Mouse (Mus musculus): ENCODE data around the gene Tube1. TPM values are rescaled to one million over a fixed set of nuclear protein-coding genes. Genes with fewer than 3 reads are reported as not detected.
A peak's percentile ranks its signal among the peaks of the same experiment; 100 is the strongest.

Gene Tube1
- polyA plus RNA-seq, 1 experiment from 2014 or later: 1.8 TPM

DNA sequence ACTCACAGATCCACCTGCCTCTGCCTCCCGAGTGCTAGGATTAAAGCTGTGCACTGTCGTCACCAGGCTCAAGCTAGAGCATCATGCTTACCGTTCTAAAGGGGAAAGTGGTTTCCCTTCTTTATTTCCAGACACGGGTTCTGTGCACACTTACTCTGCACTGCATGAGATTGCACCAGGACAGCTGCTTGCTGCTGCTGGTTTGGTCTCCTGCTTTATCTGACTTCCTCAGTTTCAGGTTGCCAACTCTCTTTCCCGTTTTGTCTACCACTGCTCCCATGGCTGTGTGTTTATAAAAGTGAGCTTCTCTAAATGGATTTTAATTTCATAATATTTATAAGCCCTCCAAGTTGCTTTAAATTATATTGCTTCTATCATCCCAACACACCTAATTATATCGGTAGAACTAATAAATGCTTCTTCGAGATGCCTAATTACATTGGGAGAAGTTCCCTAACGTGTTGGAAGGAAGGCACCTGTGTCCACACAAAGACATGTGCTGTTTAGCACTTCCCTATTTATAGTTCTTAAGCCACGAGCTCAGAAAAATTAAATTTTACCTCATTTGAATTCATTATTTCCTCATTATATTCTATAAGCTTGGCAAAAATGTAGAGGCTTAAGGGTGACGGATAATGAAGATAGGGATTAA is 24.8 kb upstream of the Tube1 start:
- Histone ChIP-seq H3K9me3 (ENCODE audit: low read length) (no peaks in the 10 kb centered on the region), H3K4me3 (ENCODE audit: low read depth, low read length) (no peak overlapping the region), H3K27ac (ENCODE audit: low read length) (no peak overlapping the region), H3K4me1 (ENCODE audit: insufficient read depth, low read depth, low read length) (no peaks in the 10 kb centered on the region), H3K36me3 (ENCODE audit: insufficient read depth, low read length) (peaks cover 8% of the 10 kb centered on the region; the same call in 1 of the 2 replicates), H3K4me2 (replicated peaks; ENCODE audit: low read depth, low read length) (no peak overlapping the region), H3K27me3 (replicated peaks; ENCODE audit: insufficient read depth, low read length) (no peaks in the 10 kb centered on the region), H3K9ac (replicated peaks; ENCODE audit: low read depth) (no peak overlapping the region)
- ATAC-seq (no peak), DNase-seq (ENCODE audit: low spot score) (no peak)
- TF ChIP-seq EP300 (IDR thresholded peaks at IDR 0.05): no peak
- TF ChIP-seq CTCF (IDR thresholded peaks at IDR 0.05): no peak
- WGBS: 56% methylated on average over 10 of the region's 10 CpGs

GRCm38 (mm10) chr10:39109489-39109874 is 24.3 kb upstream of the Tube1 start:
- H3K36me3 ChIP-seq (ENCODE audit: insufficient read depth, low read length): peaks cover 8% of the 10 kb centered on the region; the same call in 1 of the 2 replicates
- H3K27me3 ChIP-seq (replicated peaks; ENCODE audit: insufficient read depth, low read length): no peaks in the 10 kb centered on the region
- DNase-seq (ENCODE audit: low spot score): no peak
- no peak overlapping the region for H3K27ac ChIP-seq (ENCODE audit: low read length)
- TF ChIP-seq EP300 (IDR thresholded peaks at IDR 0.05) (no peak), CTCF (IDR thresholded peaks at IDR 0.05) (no peak)
- no peak overlapping the region for H3K4me3 ChIP-seq (ENCODE audit: low read depth, low read length)
- H3K4me2 ChIP-seq (replicated peaks; ENCODE audit: low read depth, low read length): no peak overlapping the region
- H3K9me3 ChIP-seq (ENCODE audit: low read length): no peaks in the 10 kb centered on the region
- H3K4me1 ChIP-seq (ENCODE audit: insufficient read depth, low read depth, low read length): no peaks in the 10 kb centered on the region
- H3K9ac ChIP-seq (replicated peaks; ENCODE audit: low read depth): no peak overlapping the region
- 56% methylated on average over 4 of the region's 4 CpGs for WGBS
- no peak for ATAC-seq

- Histone ChIP-seq H3K4me2 (replicated peaks; ENCODE audit: low read depth, low read length) (no peak overlapping the region), H3K27me3 (replicated peaks; ENCODE audit: insufficient read depth, low read length) (no peaks in the 10 kb centered on the region), H3K9ac (replicated peaks; ENCODE audit: low read depth) (no peak overlapping the region), H3K9me3 (ENCODE audit: low read length) (no peaks in the 10 kb centered on the region), H3K4me3 (ENCODE audit: low read depth, low read length) (no peak overlapping the region), H3K27ac (ENCODE audit: low read length) (no peak overlapping the region), H3K36me3 (ENCODE audit: insufficient read depth, low read length) (no peaks in the 10 kb centered on the region), H3K4me1 (ENCODE audit: insufficient read depth, low read depth, low read length) (no peaks in the 10 kb centered on the region)
- 0 out of 2 replicates have a peak, but pooled peaks have one; percentile 38 for ATAC-seq
- WGBS: 26% methylated on average over 4 of the region's 4 CpGs
- peak; percentile 58 for TF ChIP-seq CTCF (IDR thresholded peaks at IDR 0.05)
- TF ChIP-seq EP300 (IDR thresholded peaks at IDR 0.05): no peak
- peak; percentile 65 for DNase-seq (ENCODE audit: low spot score)
These were observed 12.4 kb upstream of the Tube1 start for GRCm38 (mm10) chr10:39121412-39121811.

GRCm38 (mm10) chr10:39137766-39138165 is 4.0 kb downstream of the Tube1 start:
- H3K9ac ChIP-seq (replicated peaks; ENCODE audit: low read depth): no peak overlapping the region
- peaks cover 3% of the 10 kb centered on the region; the same call in 1 of the 2 replicates for H3K4me1 ChIP-seq (ENCODE audit: insufficient read depth, low read depth, low read length)
- no peak for TF ChIP-seq CTCF (IDR thresholded peaks at IDR 0.05)
- TF ChIP-seq EP300 (IDR thresholded peaks at IDR 0.05): no peak
- no peak overlapping the region for H3K4me2 ChIP-seq (replicated peaks; ENCODE audit: low read depth, low read length)
- no peak overlapping the region for H3K27ac ChIP-seq (ENCODE audit: low read length)
- no peak overlapping the region for H3K4me3 ChIP-seq (ENCODE audit: low read depth, low read length)
- 88% methylated on average over 3 of the region's 3 CpGs for WGBS
- ATAC-seq: no peak
- no peak for DNase-seq (ENCODE audit: low spot score)
- H3K9me3 ChIP-seq (ENCODE audit: low read length): no peaks in the 10 kb centered on the region
- H3K27me3 ChIP-seq (replicated peaks; ENCODE audit: insufficient read depth, low read length): no peaks in the 10 kb centered on the region
- no peaks in the 10 kb centered on the region for H3K36me3 ChIP-seq (ENCODE audit: insufficient read depth, low read length)

- Histone ChIP-seq H3K36me3 (ENCODE audit: insufficient read depth, low read length) (no peaks in the 10 kb centered on the region), H3K4me2 (replicated peaks; ENCODE audit: low read depth, low read length) (no peak overlapping the region), H3K9ac (replicated peaks; ENCODE audit: low read depth) (no peak overlapping the region), H3K27me3 (replicated peaks; ENCODE audit: insufficient read depth, low read length) (no peaks in the 10 kb centered on the region), H3K9me3 (ENCODE audit: low read length) (no peaks in the 10 kb centered on the region), H3K4me1 (ENCODE audit: insufficient read depth, low read depth, low read length) (no peaks in the 10 kb centered on the region), H3K4me3 (ENCODE audit: low read depth, low read length) (no peak overlapping the region), H3K27ac (ENCODE audit: low read length) (no peak overlapping the region)
- no peak for DNase-seq (ENCODE audit: low spot score)
- WGBS: 83% methylated on average over 6 of the region's 6 CpGs
- no peak for ATAC-seq
- TF ChIP-seq EP300 (IDR thresholded peaks at IDR 0.05) (no peak), CTCF (IDR thresholded peaks at IDR 0.05) (no peak)
These were observed 5.0 kb downstream of the Tube1 start for GRCm38 (mm10) chr10:39138761-39139160.

- DNase-seq (ENCODE audit: low spot score): no peak
- Histone ChIP-seq H3K9me3 (ENCODE audit: low read length) (no peaks in the 10 kb centered on the region), H3K27me3 (replicated peaks; ENCODE audit: insufficient read depth, low read length) (no peaks in the 10 kb centered on the region), H3K36me3 (ENCODE audit: insufficient read depth, low read length) (no peaks in the 10 kb centered on the region), H3K4me1 (ENCODE audit: insufficient read depth, low read depth, low read length) (no peaks in the 10 kb centered on the region), H3K4me2 (replicated peaks; ENCODE audit: low read depth, low read length) (no peak overlapping the region), H3K27ac (ENCODE audit: low read length) (no peak overlapping the region), H3K9ac (replicated peaks; ENCODE audit: low read depth) (no peak overlapping the region), H3K4me3 (ENCODE audit: low read depth, low read length) (no peak overlapping the region)
- TF ChIP-seq EP300 (IDR thresholded peaks at IDR 0.05) (no peak), CTCF (IDR thresholded peaks at IDR 0.05) (no peak)
- 70% methylated on average over 14 of the region's 14 CpGs for WGBS
- ATAC-seq: no peak
These were observed 7.1 kb downstream of the Tube1 start for GRCm38 (mm10) chr10:39140843-39141242.

Data from lung, postnatal 0 days (tissue).